Mouse (Mus musculus) left cerebral cortex, adult 2 months (tissue): ENCODE data around the gene Uap1. TPM values are rescaled to one million over a fixed set of nuclear protein-coding genes. Genes with fewer than 3 reads are reported as not detected.
A peak's percentile ranks its signal among the peaks of the same experiment; 100 is the strongest.
"Not testable (repeated sequence)": the region's sequence is repeated elsewhere in the genome, so short reads cannot be mapped to it uniquely, and the experiment has no call there.

Experiments
- DNase-seq, 2 experiments: peaks; one replicate each; pipeline ENCODE4 v3.0.0; 2021 to 2022; ENCODE audit warnings: low spot score in 2 of 2, mixed read lengths in 1 of 2; ENCODE audit errors: extremely low spot score in 1 of 2
- H3K27ac ChIP-seq: fragments of 200-600 bp; 2 replicates; pipeline ENCODE4 v1.8.1; 2022
- H3K4me3 ChIP-seq: fragments of 200-600 bp; 2 replicates; pipeline ENCODE4 v1.8.1; 2022
- CTCF ChIP-seq: fragments of 200-600 bp; IDR thresholded peaks from 2 replicates; pipeline ENCODE4 v1.8.1; 2022; ENCODE audit warnings: antibody characterized with exemption, mild to moderate bottlenecking, moderate library complexity
- intact Hi-C: fragments of 180-260 bp; cut with DNase I; formaldehyde crosslinking; loops from one replicate; pipeline ENCODE4 v1.15.1; 2025
- total RNA-seq, 2 experiments: library from RNA; stranded (reverse); gene quantifications; 2 replicates each; pipeline ENCODE4 v1.2.3; 2021

The Uap1 gene
- total RNA-seq, 2 experiments from 2014 or later, result 55.7 to 60.9 TPM

DNA sequence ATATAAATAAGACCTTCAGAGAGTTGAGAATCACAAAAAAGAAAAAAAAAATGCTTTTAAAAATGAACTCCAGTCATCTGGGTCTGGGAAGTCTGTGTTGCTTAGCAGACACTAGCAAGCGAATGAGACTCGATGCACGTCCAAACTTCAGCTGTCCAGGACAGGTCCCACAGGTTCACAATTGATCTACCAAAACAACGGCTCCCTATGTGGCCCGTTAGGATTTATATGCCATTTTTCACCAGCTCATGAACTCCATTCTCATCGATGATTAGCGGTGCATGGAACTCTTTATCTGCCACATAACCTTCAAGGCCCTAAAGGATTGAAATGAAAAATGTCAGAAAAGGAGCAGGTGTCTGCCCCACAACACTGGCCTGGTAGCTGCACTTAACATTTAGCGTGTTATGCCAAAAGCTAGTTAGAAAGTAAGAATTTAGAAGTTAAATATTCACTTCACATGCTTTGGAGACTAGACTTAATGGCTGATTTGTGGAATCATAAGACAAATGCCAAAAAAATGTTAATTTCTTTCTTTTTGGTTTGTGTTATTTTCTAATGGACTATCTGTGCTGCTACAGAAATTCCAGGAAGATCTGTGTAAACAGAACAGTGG, 32.4 kb downstream of the Uap1 start:
- intact Hi-C loops, result no loop called here
- Histone ChIP-seq H3K4me3 (no peak overlapping the region), H3K27ac (no peak overlapping the region)
- no peak for TF ChIP-seq CTCF
- DNase-seq, result no peak

DNA sequence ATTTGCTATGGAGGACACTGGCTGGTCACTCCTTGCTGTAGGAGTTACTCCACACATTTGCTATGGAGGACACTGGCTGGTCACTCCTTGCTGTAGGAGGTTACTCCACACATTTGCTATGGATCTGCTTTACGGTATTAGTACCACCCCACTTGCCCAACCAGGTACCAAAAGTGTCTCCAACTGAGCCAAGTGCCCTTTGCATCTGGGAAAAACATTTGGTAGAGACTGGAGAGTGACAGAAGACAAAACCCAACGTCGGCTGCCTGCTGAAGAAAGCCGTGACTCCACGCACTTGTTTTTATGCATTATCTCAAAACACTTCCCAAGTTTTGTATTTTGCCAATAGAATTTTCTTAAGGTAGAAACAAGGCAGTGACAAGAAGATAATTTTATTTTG, 33.1 kb downstream of the Uap1 start:
- Histone ChIP-seq H3K4me3 (no peak overlapping the region), H3K27ac (no peak overlapping the region)
- no peak for DNase-seq
- TF ChIP-seq CTCF, result no peak
- intact Hi-C loops, result no loop called here

DNA sequence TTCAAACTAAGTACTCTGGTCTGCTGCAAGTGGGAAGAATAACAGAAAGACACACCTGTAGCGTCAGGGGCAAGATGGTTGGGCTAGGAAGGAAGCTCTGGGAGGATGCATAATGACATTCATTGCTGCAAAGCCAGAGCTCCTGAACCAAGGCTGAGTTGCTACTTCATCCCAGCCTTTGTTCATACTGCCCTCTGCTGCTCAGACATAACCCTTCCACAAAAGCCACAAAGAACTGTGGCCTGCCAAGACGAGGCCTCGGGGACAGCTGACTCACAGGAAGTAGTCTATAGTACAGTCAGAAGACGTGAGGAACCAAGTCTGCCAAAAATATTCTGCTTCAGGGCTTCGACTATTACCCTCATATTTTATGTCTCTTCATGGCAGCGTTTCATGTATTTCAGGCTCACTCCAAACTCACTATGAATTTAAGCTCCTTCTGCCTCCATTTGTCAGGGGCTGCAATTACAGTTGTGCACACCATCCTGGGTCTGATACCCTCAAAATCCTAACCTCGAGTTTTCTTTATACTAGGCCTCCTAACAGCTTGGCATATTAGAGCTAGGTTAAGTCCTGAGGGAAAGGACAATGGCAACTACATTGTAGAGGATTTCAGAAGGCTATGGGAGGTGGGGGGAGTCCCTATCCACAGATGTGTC, 38.3 kb downstream of the Uap1 start:
- peak; percentile 59 to 60 for DNase-seq
- TF ChIP-seq CTCF, result peak; percentile 80

DNA sequence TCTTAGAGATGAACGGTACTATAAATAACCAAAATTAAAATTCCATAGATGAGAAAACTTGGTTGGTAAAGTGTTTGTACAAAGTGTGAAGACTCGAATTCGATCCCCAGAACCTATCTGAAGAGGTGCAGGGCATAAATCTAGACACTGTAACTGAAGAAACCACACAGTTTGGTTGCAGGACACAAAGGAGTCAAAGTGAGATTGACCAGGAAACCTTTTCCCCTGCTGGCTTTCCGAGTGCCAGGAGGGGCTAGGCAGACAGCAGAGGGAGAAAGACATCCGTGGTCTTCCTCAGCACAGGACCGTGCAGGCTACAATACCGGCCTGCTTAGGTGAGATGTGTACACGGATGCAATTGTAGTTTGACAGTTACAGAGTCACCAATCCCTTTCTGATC, 40.5 kb downstream of the Uap1 start:
- intact Hi-C loops, result loop anchor here (10.0 kb wide), 1 partner anchor 469 kb away; no protein-coding TSS in a partner anchor
- Histone ChIP-seq H3K4me3 (no peak overlapping the region), H3K27ac (no peak overlapping the region)
- DNase-seq, result no peak
- no peak for TF ChIP-seq CTCF

More for the DNA sequence above, 38.3 kb downstream of the Uap1 start:
- intact Hi-C loops, result loop anchor here (1.0 to 10.0 kb wide), 5 partner anchors 167 to 606 kb away; partner anchors contain the start of genes Hsd17b7 and Nuf2
- H3K4me3 ChIP-seq, result no peak overlapping the region
- no peak overlapping the region for H3K27ac ChIP-seq

DNA sequence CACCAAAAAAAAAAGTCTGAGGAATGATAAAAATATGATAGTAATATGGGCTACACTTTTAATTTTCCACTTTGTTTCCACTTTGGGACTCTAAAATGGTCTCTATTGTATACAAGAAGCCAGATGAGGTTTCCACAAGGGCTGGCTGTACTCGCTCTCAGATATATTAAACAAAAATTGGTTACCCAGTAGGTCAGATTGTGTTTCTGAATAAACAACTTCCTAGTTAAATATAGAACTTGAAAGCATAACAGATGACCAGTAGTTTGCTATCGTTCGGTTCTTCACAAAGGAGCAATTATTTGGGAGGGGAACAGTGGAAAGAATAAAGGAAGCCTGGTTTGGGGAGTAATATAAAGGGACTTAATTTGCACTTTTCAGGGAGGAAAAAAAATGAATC, 43.8 kb downstream of the Uap1 start:
- no peak for TF ChIP-seq CTCF
- intact Hi-C loops, result loop anchor here (10.0 kb wide), 1 partner anchor 466 kb away; no protein-coding TSS in a partner anchor
- DNase-seq, result no peak
- no peak overlapping the region for H3K4me3 ChIP-seq
- no peak overlapping the region for H3K27ac ChIP-seq

DNA sequence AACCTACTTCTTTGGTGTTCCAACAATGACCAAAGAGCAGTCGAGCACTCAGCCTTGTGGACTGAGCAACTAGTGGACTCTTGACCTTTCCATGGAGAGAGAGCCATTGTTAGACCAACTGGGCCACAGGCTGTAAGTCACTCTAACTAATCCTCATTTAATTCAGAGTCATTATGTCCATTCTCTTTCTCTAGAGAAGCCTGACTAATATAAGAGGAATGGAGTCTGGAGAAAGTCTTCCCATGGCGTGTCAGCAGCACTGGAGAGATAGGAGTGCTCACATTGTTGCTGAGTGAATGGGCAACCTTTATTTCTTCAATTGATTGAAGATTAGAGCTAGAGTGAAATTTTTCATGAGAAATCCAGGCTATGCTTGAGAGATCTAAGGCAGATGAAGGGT, 50.1 kb downstream of the Uap1 start:
- no peak overlapping the region for H3K27ac ChIP-seq
- no peak for TF ChIP-seq CTCF
- H3K4me3 ChIP-seq, result no peak overlapping the region
- DNase-seq, result no peak
- intact Hi-C loops, result no loop called here

DNA sequence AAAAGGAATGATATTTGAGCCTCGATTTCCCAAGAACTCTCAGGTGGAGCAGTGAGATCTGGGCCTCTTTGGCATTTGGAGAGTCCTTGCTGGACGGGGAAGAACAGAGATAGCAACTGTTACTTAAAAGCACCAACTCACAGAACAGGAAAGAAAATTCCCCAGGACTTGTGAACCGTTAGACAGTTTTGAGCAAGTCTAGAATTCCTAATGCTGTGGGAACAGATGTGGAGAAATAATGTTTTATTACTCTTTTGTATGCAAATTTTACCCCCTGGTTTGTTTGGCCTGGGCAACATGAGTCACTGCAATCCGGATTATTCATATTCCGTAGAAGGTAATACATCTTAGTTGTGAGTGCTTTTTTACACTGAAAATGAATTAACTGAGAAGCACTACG, 61.1 kb downstream of the Uap1 start:
- DNase-seq, result no peak
- H3K4me3 ChIP-seq, result no peak overlapping the region
- H3K27ac ChIP-seq, result no peak overlapping the region
- intact Hi-C loops, result no loop called here
- TF ChIP-seq CTCF, result no peak

DNA sequence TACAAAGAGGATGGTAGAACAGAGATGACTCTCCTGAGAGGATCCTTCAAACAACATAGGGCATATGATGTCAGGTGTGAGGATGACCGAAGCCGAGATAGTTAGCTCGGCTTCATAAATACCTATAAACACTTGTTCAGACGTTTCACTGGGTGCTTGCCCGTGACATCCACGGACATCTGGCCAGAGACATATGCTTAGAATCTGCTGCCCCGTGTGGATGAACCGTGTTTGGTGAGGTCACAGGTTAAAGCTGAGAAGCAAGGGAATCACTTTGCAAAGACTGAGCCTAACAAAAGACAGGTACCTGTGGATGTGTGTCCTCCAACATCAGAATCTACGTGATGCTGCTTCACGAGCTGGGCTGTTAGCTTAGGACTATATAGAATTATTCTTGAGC, 62.5 kb downstream of the Uap1 start:
- Histone ChIP-seq H3K4me3 (no peak overlapping the region), H3K27ac (no peak overlapping the region)
- intact Hi-C loops, result no loop called here
- TF ChIP-seq CTCF, result no peak
- no peak for DNase-seq

DNA sequence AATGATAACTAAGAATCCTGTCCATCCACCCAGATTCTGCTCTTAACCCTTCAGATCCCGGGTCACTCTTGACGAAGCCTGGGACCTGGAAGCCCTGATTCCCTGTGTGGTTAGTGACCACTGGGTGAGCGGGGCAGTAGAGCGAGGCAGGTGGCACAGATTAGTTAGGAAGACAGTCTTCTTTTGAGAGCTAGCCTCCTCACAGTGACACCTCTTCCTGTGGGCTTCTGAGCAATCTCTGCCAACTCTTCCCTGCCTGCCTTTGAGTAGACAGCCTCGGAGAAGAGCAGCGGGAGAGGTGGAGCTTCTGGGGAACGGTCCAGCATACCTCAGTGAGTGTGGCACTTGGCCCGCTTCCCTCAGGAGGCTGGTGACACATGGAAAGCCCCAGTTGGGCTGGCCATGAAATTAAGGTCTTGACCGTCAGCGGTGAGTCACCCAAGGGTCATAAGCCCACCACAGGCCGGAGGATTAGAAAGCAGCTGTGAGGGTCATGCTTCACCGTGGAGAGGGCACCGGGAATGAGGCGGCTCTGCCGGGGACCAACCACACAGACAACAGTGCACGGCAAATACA, 63.0 kb downstream of the Uap1 start:
- TF ChIP-seq CTCF, result no peak
- intact Hi-C loops, result no loop called here
- no peak overlapping the region for H3K27ac ChIP-seq
- H3K4me3 ChIP-seq, result no peak overlapping the region
- no peak for DNase-seq

DNA sequence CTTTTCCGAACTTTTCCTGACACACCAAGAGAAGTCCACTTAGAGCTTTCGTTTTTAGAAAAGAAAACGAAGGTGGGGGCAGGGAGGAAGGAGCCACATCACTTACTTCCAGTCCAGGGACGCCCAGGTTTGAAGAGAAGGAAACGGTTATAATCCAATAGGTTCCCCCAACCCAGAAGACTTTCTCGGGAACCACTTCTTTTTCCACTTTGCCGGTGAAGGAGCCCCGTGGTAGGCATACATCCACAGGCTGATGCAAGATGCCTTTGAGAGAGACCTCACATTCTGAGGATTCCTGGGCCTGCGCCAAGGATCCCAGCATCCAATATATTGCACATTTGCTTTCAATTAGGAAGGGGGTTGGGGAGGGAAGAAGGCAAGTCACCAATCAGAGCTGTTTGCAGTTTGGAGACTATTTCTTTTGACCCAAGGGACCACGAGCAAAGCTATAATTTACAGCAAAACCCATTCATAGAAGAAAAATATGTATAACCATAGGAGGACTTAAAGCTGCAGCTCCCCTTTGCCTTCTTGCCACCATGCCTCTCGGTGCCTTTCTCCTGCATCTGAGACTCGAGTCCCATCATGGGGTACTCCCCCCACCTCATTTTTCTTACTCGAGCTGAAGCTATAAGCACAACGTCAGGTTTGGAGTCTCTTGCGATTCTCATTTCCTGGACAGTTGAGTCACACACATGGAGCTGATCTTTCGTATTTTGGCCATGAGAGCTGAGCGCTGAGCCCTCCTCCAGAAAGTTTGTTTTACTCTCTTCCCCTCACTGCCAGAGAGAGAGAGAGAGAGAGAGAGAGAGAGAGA, 64.0 kb downstream of the Uap1 start, which contains the start of gene Ddr2:
Ddr2 (minus strand) TSS at position 247 of the 817 bp plus-strand sequence.
- intact Hi-C loops, result no loop called here
- peak within 1 kb of the TSS; percentile 2 for H3K4me3 ChIP-seq
- peak within 1 kb of the TSS; percentile 15 for H3K27ac ChIP-seq

DNA sequence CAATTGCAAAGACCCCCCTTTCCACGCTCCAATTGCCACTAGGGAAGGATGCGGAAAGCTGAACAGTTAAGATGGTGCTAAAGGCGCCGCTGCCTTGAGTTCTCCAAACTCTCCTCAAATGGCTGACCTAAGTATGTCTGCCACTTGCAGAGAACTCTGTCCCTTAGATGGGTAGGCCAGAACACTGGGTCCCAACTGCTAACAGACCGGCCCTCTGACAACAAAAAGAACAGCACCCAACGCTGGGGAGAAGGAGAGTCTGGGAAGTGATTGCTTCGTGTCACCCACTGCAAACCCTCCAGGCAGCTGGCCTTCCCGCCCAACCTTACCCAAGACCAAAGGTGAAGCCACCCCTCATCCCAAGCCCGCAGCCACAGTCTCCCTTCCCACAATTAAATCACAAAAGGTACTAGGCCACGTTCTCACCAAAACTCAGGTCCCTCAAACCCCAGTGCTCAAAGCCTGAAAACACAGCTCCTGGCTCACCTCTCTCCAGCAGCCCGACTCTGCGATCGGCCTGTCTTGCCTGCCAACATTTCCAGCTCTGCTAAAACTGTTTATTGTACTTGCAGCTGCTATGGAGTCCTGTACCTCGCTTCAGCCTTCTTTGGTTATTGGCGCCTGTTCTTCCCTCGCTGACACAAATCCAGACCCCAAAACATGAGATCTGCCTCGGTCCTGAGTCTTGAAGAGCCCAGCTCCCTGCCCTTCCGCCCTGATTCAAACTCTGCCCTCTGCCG, 64.8 kb downstream of the Uap1 start:
- no peak for TF ChIP-seq CTCF
- Histone ChIP-seq H3K4me3 (peak overlapping the region; percentile 2), H3K27ac (peak overlapping the region; percentile 15)
- DNase-seq, result no peak
- intact Hi-C loops, result no loop called here

More for the DNA sequence above, 64.0 kb downstream of the Uap1 start, which contains the start of gene Ddr2:
- no peak for TF ChIP-seq CTCF
- no peak for DNase-seq

DNA sequence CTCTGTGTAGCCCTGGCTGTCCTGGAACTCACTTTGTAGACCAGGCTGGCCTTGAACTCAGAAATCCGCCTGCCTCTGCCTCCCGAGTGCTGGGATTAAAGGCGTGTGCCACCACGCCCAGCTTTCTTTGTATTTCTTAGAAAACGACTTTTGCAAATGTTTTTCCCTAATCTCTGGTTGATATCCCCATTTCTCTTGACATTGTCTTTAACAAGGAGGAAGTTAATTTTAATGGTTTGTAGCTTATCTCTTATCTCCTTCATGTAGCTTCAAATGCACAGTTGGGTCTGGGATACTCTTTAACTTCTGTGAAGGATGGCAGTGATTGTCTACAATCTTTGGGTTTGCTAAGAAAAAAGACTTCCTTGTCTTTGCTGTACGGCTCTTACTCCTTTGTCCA, 71.9 kb downstream of the Uap1 start:
- DNase-seq, H3K4me3 ChIP-seq, H3K27ac ChIP-seq, intact Hi-C loops: not testable (repeated sequence)
